Mouse (Mus musculus) thymus, postnatal 4 days (tissue): ENCODE data around the gene Tubg1.
A peak's percentile ranks its signal among the peaks of the same experiment; 100 is the strongest.

ENCODE experiments used
- DNase-seq: peaks from one replicate; pipeline ENCODE4 v3.0.0; 2021

Gene Tubg1

GRCm38 (mm10) chr11:101168301-101168980 is 48.7 kb downstream of the Tubg1 start:
- DNase-seq: no peak

GRCm38 (mm10) chr11:101169301-101170107 is 49.8 kb downstream of the Tubg1 start:
- DNase-seq: no peak

GRCm38 (mm10) chr11:101170354-101170810 is 50.6 kb downstream of the Tubg1 start, which contains the start of gene Cntnap1:
TSS of gene Cntnap1 (plus strand) at chr11:101170523.
- peak; percentile 29 for DNase-seq

- DNase-seq: peak; percentile 81
These were observed 51.3 kb downstream of the Tubg1 start, which contains the start of gene Plekhh3 for GRCm38 (mm10) chr11:101170811-101171610. TSS of gene Plekhh3 (minus strand) at chr11:101171351.

- peak; percentile 63 for DNase-seq
These were observed 52.1 kb downstream of the Tubg1 start for GRCm38 (mm10) chr11:101171721-101172433.

GRCm38 (mm10) chr11:101172434-101172815 is 52.7 kb downstream of the Tubg1 start:
- DNase-seq: no peak

GRCm38 (mm10) chr11:101173112-101173511 is 53.4 kb downstream of the Tubg1 start:
- DNase-seq: peak; percentile 34

- DNase-seq: peak; percentile 85
These were observed 54.1 kb downstream of the Tubg1 start for GRCm38 (mm10) chr11:101173631-101174388.

GRCm38 (mm10) chr11:101174389-101174745 is 54.6 kb downstream of the Tubg1 start:
- DNase-seq: no peak

GRCm38 (mm10) chr11:101174851-101175628 is 55.3 kb downstream of the Tubg1 start, which contains the start of gene Ccr10:
TSS of gene Ccr10 (minus strand) at chr11:101175443.
- no peak for DNase-seq

GRCm38 (mm10) chr11:101175636-101176116 is 55.9 kb downstream of the Tubg1 start:
- no peak for DNase-seq
